Mouse (Mus musculus) ES-E14 (cell line): ENCODE data around the gene Clec10a.

Experiments used
- CHD2 ChIP-seq: IDR thresholded peaks from 2 replicates; pipeline ENCODE4 v1.6.1; 2014; ENCODE audit warnings: mild to moderate bottlenecking, low read depth, low read length, inconsistent platforms
- MAFK ChIP-seq: IDR thresholded peaks from 2 replicates; pipeline ENCODE4 v1.6.1; 2014; ENCODE audit warnings: mild to moderate bottlenecking, low read depth, low read length, inconsistent platforms; ENCODE audit not compliant: insufficient read depth
- ZC3H11A ChIP-seq: IDR thresholded peaks from 2 replicates; pipeline ENCODE4 v1.6.1; 2012; ENCODE audit warnings: low read depth, mild to moderate bottlenecking, inconsistent platforms, low read length, borderline replicate concordance

GRCm38 (mm10) chr11:70207283-70207682 lies 51.3 kb downstream of the Clec10a start:
- TF ChIP-seq MAFK (no peak), CHD2 (no peak), ZC3H11A (no peak)
